ENCODE assay signal across 9 mouse cellular contexts in the genomic region with DNA sequence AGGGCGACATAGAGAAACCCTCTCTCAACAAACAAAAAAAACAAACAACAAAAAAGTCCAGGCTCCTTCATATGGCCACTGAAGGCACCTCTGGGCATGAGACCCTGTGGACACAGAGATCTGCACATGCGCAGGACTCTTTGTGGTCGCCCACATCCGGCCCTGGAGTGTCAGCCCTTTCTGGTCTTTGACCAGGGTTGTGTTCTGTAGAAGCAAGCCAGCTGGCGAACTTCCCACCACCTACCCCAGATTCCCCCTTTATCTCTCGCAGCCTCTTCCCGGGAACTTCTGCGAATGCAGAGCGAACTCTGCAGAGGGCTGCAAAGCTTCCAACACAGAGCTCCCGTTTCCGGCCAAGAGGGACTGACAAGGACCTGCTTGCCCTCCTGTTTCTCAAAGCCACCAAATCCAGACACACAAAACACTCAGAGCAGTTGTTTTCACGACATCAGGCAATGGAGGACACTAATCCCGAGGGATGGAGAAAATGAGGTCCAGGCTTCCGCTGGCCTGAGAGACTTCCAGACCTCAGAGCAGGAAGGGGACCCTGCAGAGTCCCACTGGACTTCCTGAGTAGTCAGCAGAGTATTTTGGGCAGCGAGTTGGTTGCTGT. TPM values are rescaled to one million over a fixed set of nuclear protein-coding genes. Genes with fewer than 3 reads are reported as not detected.
A peak's percentile ranks its signal among the peaks of the same experiment; 100 is the strongest.
DNase-seq lines count a peak whose midpoint lies in the region; ATAC-seq lines count a peak whose summit lies in the region.
"Had no signal": no experiment of that assay in that cellular context is flagged by ENCODE, and none has a peak within 500 bp of the region (broad histone marks: within the 10 kb centered on the region; RNA-seq: fewer than 3 reads in every experiment).

No protein-coding gene starts in this region.

- no peak overlapping the region for H3K9ac ChIP-seq in kidney, embryonic 15.5 days
- H3K9ac ChIP-seq in liver, embryonic 15.5 days = no peak overlapping the region

- ATAC-seq in cerebellum, adult (ENCODE audit: insufficient number of reproducible peaks, low FRiP score, low TSS enrichment) = no peak
- peak; percentile 43; the same call in 1 of the 2 replicates for ATAC-seq in kidney, embryonic 15.5 days (replicated peaks; ENCODE audit: low FRiP score)
- no peak; the same call in 1 of the 2 replicates for ATAC-seq in liver, embryonic 15.5 days (ENCODE audit: insufficient read depth)
- no peak for ATAC-seq in erythroid progenitor cell, adult 5-6 weeks (replicated peaks; ENCODE audit: low FRiP score, poor library complexity, severe bottlenecking)

- DNase-seq in cerebellum, adult 9-11 months = peak; percentile 25
- peak; percentile 54 for DNase-seq in T-cell, adult 2 months (ENCODE audit: low spot score)
- peak; percentile 87 to 90 for DNase-seq in heart, adult 9 months (ENCODE audit: low spot score in 2 of 2)
- peak; percentile 72 for DNase-seq in skeletal muscle tissue, adult 2 months (ENCODE audit: low read depth, low spot score)

- H3K4me1 ChIP-seq in kidney, embryonic 15.5 days = peaks cover 10% of the 10 kb centered on the region; the same call in 1 of the 2 replicates
- peaks cover 14% of the 10 kb centered on the region for H3K4me1 ChIP-seq in liver, embryonic 15.5 days (replicated peaks)

- no peak overlapping the region for H3K4me3 ChIP-seq in kidney, embryonic 15.5 days (replicated peaks)
- H3K4me3 ChIP-seq in liver, embryonic 15.5 days (replicated peaks) = no peak overlapping the region
- H3K4me3 ChIP-seq: left cerebral cortex, adult 2 months had no signal

- peak overlapping the region; percentile 9; the same call in 1 of the 2 replicates for H3K4me2 ChIP-seq in kidney, embryonic 15.5 days
- peak overlapping the region; percentile 33 for H3K4me2 ChIP-seq in liver, embryonic 15.5 days

- H3K36me3 ChIP-seq in kidney, embryonic 15.5 days = no peaks in the 10 kb centered on the region
- H3K36me3 ChIP-seq in liver, embryonic 15.5 days (replicated peaks) = no peaks in the 10 kb centered on the region

- no peaks in the 10 kb centered on the region for H3K9me3 ChIP-seq in kidney, embryonic 15.5 days (replicated peaks)
- H3K9me3 ChIP-seq in liver, embryonic 15.5 days (replicated peaks) = no peaks in the 10 kb centered on the region

- no peaks in the 10 kb centered on the region for H3K27me3 ChIP-seq in kidney, embryonic 15.5 days
- no peaks in the 10 kb centered on the region for H3K27me3 ChIP-seq in liver, embryonic 15.5 days

- H3K27ac ChIP-seq in kidney, embryonic 15.5 days = peak overlapping the region; percentile 71
- H3K27ac ChIP-seq in liver, embryonic 15.5 days (replicated peaks) = no peak overlapping the region; the same call in 1 of the 2 replicates
- H3K27ac ChIP-seq: left cerebral cortex, adult 2 months had no signal

- WGBS in kidney, embryonic 15.5 days = 54% methylated on average over 15 of the region's 15 CpGs
- 9% methylated on average over 15 of the region's 15 CpGs for WGBS in liver, embryonic 15.5 days (ENCODE audit: insufficient replicate concordance)

RNA-seq across cellular contexts. Expression of a gene that starts 8.7 kb away (rescaled TPM):
- 28.4 and 32.4 TPM in 2 replicates for polyA plus RNA-seq in kidney, embryonic 15.5 days (2015; fragmentation: Nextera tagmentation; extraction: Ambion mirVana)
- 1.1 and 1.5 TPM in 2 replicates for polyA plus RNA-seq in liver, embryonic 15.5 days (2015; fragmentation: Nextera tagmentation; extraction: Ambion mirVana)
- not detected in 2 replicates for total RNA-seq in erythroid progenitor cell, adult 5-6 weeks (2015; ENCODE audit: low replicate concordance)
- 5.4 TPM in 1 of 2 replicates, not detected in the other for total RNA-seq in erythroid progenitor cell, adult 5-6 weeks (2017; ENCODE audit: low replicate concordance)

RNA-seq across cellular contexts. Expression of a gene that starts 18.6 kb away (rescaled TPM):
- polyA plus RNA-seq in kidney, embryonic 15.5 days (2015; fragmentation: Nextera tagmentation; extraction: Ambion mirVana) = 2.0 and 3.4 TPM in 2 replicates
- not detected in 2 replicates for polyA plus RNA-seq in liver, embryonic 15.5 days (2015; fragmentation: Nextera tagmentation; extraction: Ambion mirVana)
- 21.8 TPM in 1 of 2 replicates, not detected in the other for total RNA-seq in erythroid progenitor cell, adult 5-6 weeks (2015; ENCODE audit: low replicate concordance)
- total RNA-seq in erythroid progenitor cell, adult 5-6 weeks (2017; ENCODE audit: low replicate concordance) = not detected in 2 replicates

RNA-seq across cellular contexts. Expression of a gene that starts 53.9 kb away (rescaled TPM):
- 40.3 and 41.2 TPM in 2 replicates for polyA plus RNA-seq in kidney, embryonic 15.5 days (2015; fragmentation: Nextera tagmentation; extraction: Ambion mirVana)
- 12.4 and 12.5 TPM in 2 replicates for polyA plus RNA-seq in liver, embryonic 15.5 days (2015; fragmentation: Nextera tagmentation; extraction: Ambion mirVana)
- 25.2 and 25.6 TPM in 2 replicates for total RNA-seq in erythroid progenitor cell, adult 5-6 weeks (2015; ENCODE audit: low replicate concordance)
- 24.0 and 29.8 TPM in 2 replicates for total RNA-seq in erythroid progenitor cell, adult 5-6 weeks (2017; ENCODE audit: low replicate concordance)

Comparison
In these comparisons a context has a peak if more than half of its experiments do, and no peak if none do; other contexts are left out.
1. DNase-seq: peak in every context shown above with its lines; median percentile 88 in heart, adult 9 months; 72 in skeletal muscle tissue, adult 2 months; 54 in T-cell, adult 2 months; 25 in cerebellum, adult 9-11 months.
2. RNA of a gene that starts 8.7 kb away (polyA plus RNA-seq): 28.4 to 32.4 TPM in kidney, embryonic 15.5 days; 1.1 to 1.5 TPM in liver, embryonic 15.5 days; every median in the first group is over 10 times any median in the second.